Mouse (Mus musculus) liver, adult 2 months (tissue): ENCODE data around the gene Hoxa5. TPM values are rescaled to one million over a fixed set of nuclear protein-coding genes. Genes with fewer than 3 reads are reported as not detected.

Experiments used
- DNase-seq: peaks from one replicate; pipeline ENCODE4 v3.0.0-alpha.2; 2011; ENCODE audit warnings: low read depth, low spot score; ENCODE audit errors: extremely low read depth
- H3K27ac ChIP-seq: fragments of 200-500 bp; replicated peaks from 2 replicates; pipeline ENCODE4 v1.5.1; 2012; ENCODE audit warnings: low read depth, mild to moderate bottlenecking, control low read depth, inconsistent platforms, low read length; ENCODE audit not compliant: insufficient read depth
- H3K27me3 ChIP-seq: fragments of 200-500 bp; 2 replicates; pipeline ENCODE4 v1.6.1; 2012; ENCODE audit warnings: mild to moderate bottlenecking, moderate library complexity, low read length, inconsistent platforms; ENCODE audit not compliant: control insufficient read depth, insufficient read depth
- H3K36me3 ChIP-seq: fragments of 200-500 bp; 2 replicates; pipeline ENCODE4 v1.6.1; 2012; ENCODE audit warnings: low read length, inconsistent platforms; ENCODE audit not compliant: control insufficient read depth, insufficient read depth
- H3K4me1 ChIP-seq: fragments of 200-500 bp; 2 replicates; pipeline ENCODE4 v1.6.1; 2011; ENCODE audit warnings: low read length; ENCODE audit not compliant: control insufficient read depth, insufficient read depth
- H3K4me3 ChIP-seq: fragments of 200-500 bp; 2 replicates; pipeline ENCODE4 v1.5.1; 2011; ENCODE audit warnings: low read depth, mild to moderate bottlenecking, control low read depth, low read length, moderate library complexity; ENCODE audit not compliant: insufficient read depth
- H3K79me2 ChIP-seq: fragments of 200-500 bp; 2 replicates; pipeline ENCODE4 v1.6.1; 2012; ENCODE audit warnings: inconsistent platforms, mild to moderate bottlenecking, low read length, moderate library complexity; ENCODE audit not compliant: control insufficient read depth, insufficient read depth
- H3K9ac ChIP-seq: fragments of 200-500 bp; 2 replicates; pipeline ENCODE4 v1.6.1; 2012; ENCODE audit warnings: low read depth, mild to moderate bottlenecking, control low read depth, inconsistent platforms, low read length
- CTCF ChIP-seq: fragments of 200-500 bp; IDR thresholded peaks from 2 replicates; pipeline ENCODE4 v1.5.1; 2011; ENCODE audit warnings: low read depth, low read length, control low read depth
- POLR2A ChIP-seq: fragments of 200-500 bp; IDR thresholded peaks from 2 replicates; pipeline ENCODE4 v1.6.1; 2011; ENCODE audit warnings: low read length, control low read depth; ENCODE audit not compliant: insufficient read depth; ENCODE audit errors: extremely low read depth
- WGBS: fragments of 180-500 bp; shearing (Covaris S2); methylation state at CpG from one replicate; pipeline ENCODE4 v1.1.7; 2018; 5-methylcytosine and 5-hydroxymethylcytosine counted together
- polyA plus RNA-seq: library from polyadenylated mRNA; depleted of rRNA; stranded (reverse); fragments of >200 nt; gene quantifications from 2 replicates; pipeline ENCODE4 v1.2.3, GENCODE M21; 2012
- total RNA-seq: library from RNA; depleted of rRNA; stranded (reverse); fragments of >200 nt; gene quantifications from 2 replicates; pipeline ENCODE4 v1.2.3, GENCODE M21; 2014

The Hoxa5 gene
- total and polyA plus RNA-seq, 2 experiments: 0.16 to 0.28 TPM

DNA sequence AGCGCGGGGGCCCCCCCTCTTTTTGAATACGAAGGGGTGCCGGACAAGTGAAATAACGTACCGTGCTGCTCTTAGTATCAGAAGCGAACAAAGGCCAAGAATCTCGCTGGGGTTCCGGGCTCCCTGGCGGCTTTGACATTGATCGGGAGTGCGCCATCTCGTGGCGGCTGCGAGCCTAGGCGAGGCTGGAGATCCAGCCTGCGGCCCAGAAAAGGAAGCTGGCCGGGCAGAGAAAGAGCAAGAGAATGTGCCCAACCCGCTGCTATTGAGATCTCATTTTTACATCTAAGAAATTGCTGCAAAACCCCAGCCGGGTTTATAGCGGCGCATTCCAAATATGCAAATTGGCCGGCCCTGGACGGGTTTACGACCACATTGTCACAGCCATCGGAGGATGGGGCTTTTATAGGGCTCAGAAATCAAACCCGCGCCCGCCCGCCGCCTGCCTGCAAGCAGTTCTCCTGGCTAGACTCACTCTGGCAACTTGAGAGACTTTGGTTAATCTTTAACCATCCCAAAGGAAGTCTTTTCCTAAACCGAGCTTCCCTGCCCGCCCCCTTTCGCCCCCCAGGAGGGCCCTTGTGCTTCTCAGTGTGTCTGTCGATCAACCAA, 36.1 kb upstream of the Hoxa5 start, which contains the start of gene Hoxa10:
TSS of gene Hoxa10 (minus strand) at position 466 of the 612 bp plus-strand sequence.
- Histone ChIP-seq H3K27ac (no peak within 1 kb of the TSS), H3K27me3 (peaks cover 64% of the 10 kb centered on the region), H3K9ac (no peak within 1 kb of the TSS), H3K79me2 (no peaks in the 10 kb centered on the region), H3K36me3 (no peaks in the 10 kb centered on the region), H3K4me3 (no peak within 1 kb of the TSS), H3K4me1 (no peaks in the 10 kb centered on the region)
- peak; percentile 22 for DNase-seq
- TF ChIP-seq CTCF (peak; percentile 81), POLR2A (no peak)
- 4% methylated on average over 35 of the region's 35 CpGs for WGBS

DNA sequence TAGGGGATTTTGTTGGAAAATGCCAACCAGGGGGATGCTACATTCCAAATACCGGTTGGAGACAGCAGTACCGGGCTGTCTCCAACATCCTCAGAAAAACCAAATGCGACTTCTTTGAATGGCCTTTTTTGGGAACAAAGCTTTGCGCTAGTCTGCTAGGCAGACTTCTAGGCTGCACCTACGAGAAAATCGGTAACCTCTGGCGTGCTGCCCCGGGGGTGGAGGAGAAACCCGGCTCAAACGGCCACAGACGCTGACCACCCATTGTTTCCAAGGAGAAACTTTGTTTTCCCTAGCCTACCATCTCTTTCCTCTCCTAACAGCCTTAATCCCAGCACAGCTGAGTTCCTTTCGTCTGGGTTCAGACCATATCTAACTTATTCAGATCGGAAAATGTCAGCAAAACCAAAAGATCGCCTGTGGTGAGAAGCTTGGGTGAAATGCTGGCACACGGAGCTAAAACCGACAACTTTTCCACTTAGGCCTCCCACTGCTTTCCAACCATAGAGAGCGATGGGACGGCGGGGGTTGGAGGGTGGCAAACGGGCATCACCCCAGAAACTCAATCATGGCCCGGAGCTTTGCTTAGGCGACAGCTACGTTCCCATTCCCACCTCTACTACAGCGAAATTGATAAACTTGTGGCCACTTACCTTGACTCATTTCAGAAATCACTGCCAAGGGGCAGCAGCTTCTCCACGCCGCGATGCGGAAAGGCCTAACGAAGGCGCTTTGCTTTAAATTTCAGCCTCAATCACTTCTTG, 35.4 kb upstream of the Hoxa5 start:
- no peaks in the 10 kb centered on the region for H3K4me1 ChIP-seq
- H3K4me3 ChIP-seq: no peak overlapping the region
- no peak for DNase-seq
- H3K27me3 ChIP-seq: peaks cover 61% of the 10 kb centered on the region
- H3K27ac ChIP-seq: no peak overlapping the region
- no peaks in the 10 kb centered on the region for H3K79me2 ChIP-seq
- H3K36me3 ChIP-seq: no peaks in the 10 kb centered on the region
- WGBS: 8% methylated on average over 30 of the region's 30 CpGs
- TF ChIP-seq POLR2A (no peak), CTCF (no peak)
- no peak overlapping the region for H3K9ac ChIP-seq

DNA sequence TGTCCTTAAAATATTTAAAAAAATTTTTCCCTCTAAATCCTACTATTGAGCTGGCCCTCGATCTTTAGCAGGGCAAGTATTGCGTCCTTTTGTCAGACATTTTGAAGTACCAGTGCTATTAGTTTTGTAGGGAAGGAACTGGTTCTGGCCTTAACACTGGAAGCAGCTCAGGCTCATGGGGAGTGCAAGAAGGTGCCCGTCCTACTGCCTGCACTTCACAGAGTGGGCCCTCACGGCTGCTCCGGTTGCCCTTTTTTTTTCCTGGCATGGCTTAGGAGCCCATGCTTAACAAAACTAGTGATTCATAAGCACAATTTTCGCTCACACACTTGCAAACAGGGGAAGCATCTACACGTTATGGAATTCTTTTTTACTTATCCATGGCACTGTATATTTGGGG, 34.6 kb upstream of the Hoxa5 start:
- Histone ChIP-seq H3K4me1 (no peaks in the 10 kb centered on the region), H3K79me2 (no peaks in the 10 kb centered on the region), H3K27me3 (peaks cover 65% of the 10 kb centered on the region), H3K9ac (no peak overlapping the region), H3K36me3 (no peaks in the 10 kb centered on the region), H3K27ac (no peak overlapping the region), H3K4me3 (no peak overlapping the region)
- 13% methylated on average over 7 of the region's 7 CpGs for WGBS
- no peak for DNase-seq
- TF ChIP-seq CTCF (no peak), POLR2A (no peak)

DNA sequence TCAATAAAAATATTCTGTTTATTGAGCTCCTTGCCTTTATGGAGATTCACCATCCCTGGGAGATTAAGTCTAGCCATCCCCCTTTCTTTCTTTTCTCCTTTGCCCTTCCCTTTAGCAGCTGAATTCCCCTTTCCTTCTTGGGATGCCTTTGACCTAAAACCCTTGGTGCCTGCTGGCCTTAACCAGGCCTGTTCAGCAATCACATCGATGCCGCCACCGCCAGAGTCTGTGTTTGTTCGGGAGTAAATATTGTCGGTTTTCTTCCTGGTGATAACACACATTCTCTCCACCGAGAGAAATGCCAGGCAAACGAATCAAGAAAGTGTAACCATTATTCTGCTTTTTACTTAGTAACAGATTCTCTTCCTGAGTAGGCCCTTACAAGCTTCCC, 33.8 kb upstream of the Hoxa5 start:
- H3K9ac ChIP-seq: no peak overlapping the region
- no peak for DNase-seq
- H3K79me2 ChIP-seq: no peaks in the 10 kb centered on the region
- no peaks in the 10 kb centered on the region for H3K4me1 ChIP-seq
- WGBS: 8% methylated on average over 7 of the region's 7 CpGs
- H3K4me3 ChIP-seq: no peak overlapping the region
- no peak overlapping the region for H3K27ac ChIP-seq
- TF ChIP-seq POLR2A: no peak
- no peak for TF ChIP-seq CTCF
- H3K27me3 ChIP-seq: peaks cover 66% of the 10 kb centered on the region
- H3K36me3 ChIP-seq: no peaks in the 10 kb centered on the region

DNA sequence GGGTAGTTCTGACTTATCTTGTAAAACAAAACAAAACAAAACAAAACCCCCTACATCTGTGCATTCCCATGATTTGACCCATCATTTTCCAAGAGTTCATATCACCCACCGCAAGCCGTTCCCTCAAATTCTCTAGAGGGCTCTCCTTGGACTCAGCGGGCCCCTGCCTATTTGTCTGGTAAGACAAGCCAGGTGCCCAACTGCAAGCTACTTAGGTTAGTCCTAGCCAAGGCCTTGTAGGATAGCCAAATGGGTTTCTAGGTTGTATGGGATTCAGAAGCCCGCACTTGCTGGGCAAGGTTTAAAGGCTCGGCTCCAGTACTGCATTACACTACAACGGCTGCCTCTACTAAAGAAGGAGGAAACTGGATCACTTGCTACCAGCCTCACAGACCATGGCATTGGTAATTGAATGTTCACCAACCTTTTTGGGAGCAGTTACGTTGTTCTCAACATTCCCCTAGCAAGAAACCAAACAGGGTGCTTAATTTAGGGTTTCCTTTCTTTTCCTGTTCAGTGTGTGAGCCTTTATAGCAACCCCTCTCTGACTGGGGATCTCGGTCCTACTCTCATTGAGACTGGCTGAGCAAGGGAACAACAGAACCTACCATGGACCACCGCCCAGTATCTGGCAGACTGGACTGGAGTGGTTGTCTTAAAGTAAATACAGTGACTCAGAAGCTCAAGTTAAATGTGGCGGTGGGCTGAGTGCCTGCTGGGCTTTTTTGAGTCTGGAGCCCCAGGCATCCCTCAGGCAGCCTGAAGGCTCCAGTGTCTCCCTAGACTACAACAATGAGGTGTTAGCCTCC, 33.2 kb upstream of the Hoxa5 start:
- no peak overlapping the region for H3K27ac ChIP-seq
- DNase-seq: no peak
- no peaks in the 10 kb centered on the region for H3K4me1 ChIP-seq
- H3K9ac ChIP-seq: no peak overlapping the region
- TF ChIP-seq POLR2A (no peak), CTCF (no peak)
- no peaks in the 10 kb centered on the region for H3K36me3 ChIP-seq
- no peak overlapping the region for H3K4me3 ChIP-seq
- peaks cover 65% of the 10 kb centered on the region for H3K27me3 ChIP-seq
- H3K79me2 ChIP-seq: no peaks in the 10 kb centered on the region
- WGBS: 18% methylated on average over 10 of the region's 10 CpGs
